Mouse (Mus musculus) adrenal gland, postnatal 14 days (tissue): ENCODE measurements around the gene Cela3a. TPM values are rescaled to one million over a fixed set of nuclear protein-coding genes. Genes with fewer than 3 reads are reported as not detected.
"Not testable (repeated sequence)": the region's sequence is repeated elsewhere in the genome, so short reads cannot be mapped to it uniquely, and the experiment has no call there.

Experiments used
- DNase-seq: peaks from one replicate; pipeline ENCODE4 v3.0.0; 2021; ENCODE audit warnings: mixed read lengths
- total RNA-seq: library from RNA; stranded (reverse); gene quantifications from 2 replicates; pipeline ENCODE4 v1.2.3, GENCODE M21; 2021

The Cela3a gene
- total RNA-seq, 1 experiment from 2014 or later, result not detected

DNA sequence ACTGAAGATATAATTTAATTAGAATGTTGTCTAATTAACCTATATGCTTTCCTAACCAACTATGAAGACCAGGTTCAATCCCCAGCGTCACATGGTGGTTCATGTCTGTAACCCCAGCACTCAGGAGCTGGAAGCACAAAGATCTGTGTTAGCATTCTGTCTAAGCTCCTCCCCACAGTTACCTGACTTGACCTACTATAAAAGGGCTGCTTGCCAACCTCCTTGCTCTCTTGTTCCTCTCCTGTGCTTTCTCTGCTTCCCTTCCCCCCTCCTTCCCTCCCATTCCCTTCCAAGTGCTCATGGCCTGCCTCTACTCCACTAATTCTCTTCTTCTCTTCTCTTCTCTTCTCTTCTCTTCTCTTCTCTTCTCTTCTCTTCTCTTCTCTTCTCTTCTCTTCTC is 5.3 kb upstream of the Cela3a start:
- no peak for DNase-seq

DNA sequence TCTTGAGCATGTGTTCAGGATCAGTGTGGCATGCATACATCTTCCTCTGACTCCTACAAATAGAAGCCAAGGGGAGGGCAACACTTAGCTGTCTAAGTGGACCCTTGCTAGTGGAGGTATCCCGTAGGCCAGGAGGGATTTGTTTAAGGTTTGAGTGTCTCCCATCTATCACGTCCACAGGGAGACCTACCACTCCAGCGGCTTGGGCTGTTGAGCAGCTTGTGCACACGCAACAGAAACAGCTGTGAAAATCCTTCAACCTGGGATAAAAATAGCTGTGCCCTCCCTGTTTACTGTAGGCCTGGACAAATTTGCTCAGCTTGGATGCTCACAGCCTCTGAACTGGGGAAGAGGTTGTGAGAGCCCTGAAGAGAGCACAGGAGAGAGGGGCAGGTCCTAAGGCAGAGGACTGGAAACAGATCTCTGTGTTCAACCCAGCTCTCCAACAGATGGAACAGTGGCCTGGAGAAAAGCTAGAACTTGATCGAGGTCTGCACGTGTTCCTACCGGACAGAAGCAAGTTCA is 2.7 kb upstream of the Cela3a start:
- DNase-seq, result not testable (repeated sequence)

DNA sequence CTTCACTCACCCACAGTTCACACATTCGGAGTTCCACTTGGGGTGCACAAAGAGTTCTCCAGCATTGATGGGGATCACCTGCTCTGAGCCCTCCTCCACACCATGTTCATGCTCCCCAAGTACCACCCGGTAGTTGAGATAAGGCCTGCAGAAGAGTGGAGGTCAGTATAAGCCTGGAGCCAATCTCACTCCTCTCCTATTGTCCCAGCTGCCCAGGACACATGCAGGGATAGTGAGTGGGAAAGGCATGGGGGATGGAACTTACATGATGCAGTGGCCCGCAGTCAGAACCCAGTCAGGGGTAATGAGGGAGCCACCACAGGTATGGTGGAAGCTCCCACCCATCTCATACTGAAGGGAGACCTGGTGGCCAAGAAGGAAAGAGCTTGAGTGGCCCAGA is 4.0 kb downstream of the Cela3a start:
- no peak for DNase-seq

DNA sequence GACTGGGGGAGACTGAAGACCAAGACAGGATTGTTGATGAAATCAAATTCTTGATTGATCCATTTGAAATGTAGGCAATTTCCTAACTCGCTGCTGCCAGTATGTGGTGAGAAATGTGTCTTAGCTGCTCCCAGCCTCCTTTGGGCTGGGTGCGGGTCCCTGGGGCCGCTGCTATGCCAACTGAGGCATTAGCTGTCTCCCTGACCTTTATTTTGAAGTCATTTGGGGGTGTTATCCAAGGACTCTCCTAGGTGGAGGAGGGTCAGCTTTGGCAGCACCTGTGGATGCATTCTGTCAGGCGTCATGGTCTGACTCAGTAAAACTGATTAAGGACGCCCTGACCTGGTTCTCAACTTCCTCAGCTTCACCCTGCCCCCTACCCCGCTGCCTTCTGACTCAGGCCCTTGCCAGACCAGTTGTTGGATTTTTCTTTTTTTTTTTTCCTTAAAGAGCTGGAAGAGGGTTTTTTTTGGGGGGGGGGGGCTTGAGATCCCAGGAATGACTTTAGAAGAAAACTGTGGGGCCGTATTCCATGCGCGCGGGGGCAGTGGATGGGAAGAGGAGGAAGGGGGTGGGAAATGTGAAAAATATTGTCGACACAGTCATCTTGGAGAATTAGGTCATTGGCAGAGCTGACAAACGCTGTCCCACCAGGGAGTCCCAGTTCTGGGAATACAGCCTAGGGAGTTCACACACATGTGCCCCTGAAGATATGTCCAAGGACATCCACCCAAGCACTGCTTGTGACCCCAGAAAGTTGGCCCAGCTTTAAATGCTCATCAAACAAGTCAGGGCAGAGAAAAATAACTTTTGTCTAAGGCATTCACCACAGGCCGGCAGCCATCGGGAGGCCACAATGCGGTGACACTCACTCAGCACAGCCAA is 12.7 kb downstream of the Cela3a start:
- peak; percentile 88 for DNase-seq

DNA sequence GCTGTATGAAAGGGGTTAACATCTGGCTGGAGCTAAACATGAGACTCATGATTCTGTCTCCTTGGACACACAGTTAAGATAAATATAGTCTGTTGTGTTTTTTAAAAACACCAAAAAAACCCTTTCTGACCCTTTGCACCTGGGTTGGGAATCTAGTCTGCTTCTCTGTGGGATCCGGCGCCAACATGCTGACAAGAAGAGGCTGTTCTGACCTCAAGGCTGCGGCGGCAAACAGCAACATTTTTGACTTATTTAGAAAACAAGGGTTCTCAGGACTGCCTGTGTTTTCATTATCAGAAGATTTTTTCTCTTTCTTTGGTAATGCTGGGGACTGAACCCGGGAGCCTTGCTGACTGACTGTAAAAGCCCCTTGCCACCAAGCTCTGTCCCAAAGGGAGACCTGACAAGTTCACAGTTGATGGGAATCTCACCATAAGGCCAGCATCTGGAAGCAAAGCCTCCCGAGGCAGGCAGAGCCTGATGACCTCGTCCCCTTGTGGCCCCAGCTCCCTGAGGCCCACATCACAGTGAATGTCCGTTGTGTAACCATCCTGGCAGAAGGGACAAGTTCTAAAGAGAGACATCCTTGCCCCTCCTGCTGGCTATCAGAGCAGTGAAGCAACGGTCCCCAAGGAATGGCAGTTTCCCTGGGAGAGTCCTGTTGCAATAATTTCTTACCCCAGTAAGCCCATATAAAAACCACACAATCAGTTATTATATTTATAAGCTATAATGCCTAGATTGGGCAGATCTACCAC is 16.0 kb downstream of the Cela3a start:
- DNase-seq, result peak; percentile 75

DNA sequence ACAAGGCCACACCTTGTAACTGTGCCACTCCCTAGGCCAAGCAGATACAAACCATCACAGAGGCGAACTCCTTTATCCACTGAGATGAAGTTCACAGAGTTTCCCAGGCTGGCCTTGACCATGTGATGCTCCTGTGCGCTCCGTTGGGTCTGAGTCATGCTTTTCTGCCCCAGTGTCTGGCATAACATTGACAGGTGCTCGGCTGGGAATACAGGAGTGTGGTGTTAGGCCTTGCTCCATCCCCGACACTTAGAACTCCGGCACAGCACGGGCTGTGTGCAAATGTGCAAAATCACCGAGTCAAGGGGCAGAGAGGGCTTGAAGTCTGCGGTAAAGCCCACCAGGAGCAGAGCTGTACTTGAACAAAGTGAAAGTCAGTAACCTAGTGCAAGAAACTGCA is 16.7 kb downstream of the Cela3a start:
- peak; percentile 59 for DNase-seq

DNA sequence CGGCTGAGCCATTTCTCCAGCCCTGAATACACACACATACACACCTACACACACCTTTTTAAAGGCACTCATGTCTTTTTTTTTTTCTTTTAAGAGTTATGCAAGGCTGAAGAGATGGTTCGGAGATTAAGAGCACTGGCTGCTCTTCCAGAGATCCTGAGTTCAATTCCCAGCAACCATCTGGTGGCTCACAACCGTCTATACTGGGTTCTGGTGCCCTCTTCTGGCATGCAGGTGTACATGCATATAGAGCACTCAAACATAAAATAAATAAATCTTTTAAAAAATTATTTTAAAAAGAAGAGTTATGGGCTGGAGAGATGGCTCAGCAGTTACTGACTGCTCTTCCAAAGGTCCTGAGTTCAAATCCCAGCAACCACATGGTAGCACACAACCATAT is 18.3 kb downstream of the Cela3a start:
- DNase-seq, result no peak

DNA sequence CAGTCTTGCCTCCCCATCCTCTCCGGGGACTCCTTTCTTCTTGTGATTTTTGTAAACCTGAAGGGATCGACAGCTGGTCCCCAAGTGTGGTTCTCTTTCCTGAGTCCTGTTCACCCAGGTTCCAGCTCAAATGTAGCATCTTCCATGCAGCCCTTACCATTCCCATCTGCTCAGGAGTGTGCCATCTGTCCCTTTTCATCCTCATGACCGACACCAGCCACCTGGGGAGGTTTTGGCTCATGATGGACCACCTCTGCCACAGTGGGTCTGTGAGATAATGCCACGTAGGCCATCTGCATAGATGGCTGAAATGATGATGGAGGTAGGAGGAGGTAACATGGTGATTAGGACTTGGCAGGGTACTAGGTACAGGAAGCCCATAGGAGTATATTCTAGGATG is 19.4 kb downstream of the Cela3a start:
- DNase-seq, result no peak

GRCm38 (mm10) chr4:137388983-137389382 is 20.6 kb downstream of the Cela3a start:
- peak; percentile 60 for DNase-seq

- peak; percentile 89 for DNase-seq
Observed at GRCm38 (mm10) chr4:137388059-137388794, 21.4 kb downstream of the Cela3a start.

GRCm38 (mm10) chr4:137387482-137388058 is 22.0 kb downstream of the Cela3a start:
- no peak for DNase-seq

DNA sequence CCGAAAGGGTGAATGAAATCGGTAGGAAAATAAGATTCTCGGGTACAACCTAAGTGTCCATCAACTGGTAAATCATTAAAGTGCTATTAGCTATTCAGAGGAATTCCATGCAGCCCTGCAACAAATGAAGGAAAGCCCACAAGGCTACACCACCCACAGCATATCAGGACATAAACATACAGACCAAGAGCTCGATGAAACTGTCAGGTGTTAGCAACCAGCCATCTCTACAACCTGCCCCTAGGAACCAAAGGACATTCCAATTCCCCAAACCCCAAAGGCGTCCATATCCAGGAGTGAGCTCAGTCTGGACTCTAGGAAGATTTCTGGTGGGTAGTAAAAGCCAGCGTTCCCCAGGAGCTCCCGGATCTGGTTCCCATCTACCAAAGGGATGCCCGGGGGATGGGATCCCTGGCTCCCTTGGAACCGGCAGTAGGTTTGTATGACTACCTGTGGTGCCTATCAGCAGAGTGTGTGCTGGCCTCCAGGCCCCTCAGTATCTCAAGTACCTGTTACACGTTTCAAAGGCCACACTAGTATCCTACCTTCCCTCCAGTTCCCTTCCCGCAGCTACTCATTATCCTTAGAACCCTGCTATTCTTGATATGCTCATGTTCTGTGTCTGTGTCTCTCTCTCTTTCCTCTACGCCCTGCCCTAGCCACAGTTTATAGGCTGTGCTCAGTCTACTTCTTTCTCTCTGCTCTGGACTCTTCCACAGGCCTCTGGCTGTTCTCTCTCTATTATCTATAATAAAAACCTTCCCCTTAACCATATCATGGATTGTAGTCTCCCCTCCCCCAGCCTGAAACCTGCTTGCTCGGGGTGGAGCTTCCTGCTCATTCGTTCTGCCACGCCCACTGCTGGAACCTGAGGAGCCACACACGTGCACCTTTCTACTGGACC is 28.6 kb downstream of the Cela3a start:
- no peak for DNase-seq

DNA sequence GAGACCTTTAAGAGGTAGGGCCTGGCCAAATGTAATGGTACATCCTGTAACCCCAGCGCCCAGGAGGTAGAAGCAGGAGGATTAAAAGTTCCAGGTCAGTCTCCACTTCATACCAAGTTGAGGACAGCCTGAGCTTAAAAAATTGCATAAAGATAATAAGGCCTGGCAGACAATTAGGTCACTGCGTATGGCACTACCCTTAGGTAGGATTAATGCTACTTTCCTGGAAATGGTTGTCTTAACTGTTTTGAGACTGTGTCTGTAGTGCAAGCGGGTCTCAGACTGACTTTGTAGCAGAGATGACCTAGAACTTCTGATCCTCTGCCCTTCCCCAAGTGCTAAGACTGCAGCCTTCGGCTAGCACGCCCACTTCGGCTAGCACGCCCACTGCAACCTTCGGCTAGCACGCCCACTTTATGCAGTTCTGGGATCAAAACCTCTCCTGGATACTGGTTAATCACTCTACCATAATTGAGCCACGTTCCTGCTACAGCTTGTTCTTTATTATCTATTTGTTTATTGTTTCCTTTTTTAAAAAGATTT is 29.8 kb downstream of the Cela3a start:
- DNase-seq, result no peak

GRCm38 (mm10) chr4:137379085-137379484 is 30.5 kb downstream of the Cela3a start:
- DNase-seq, result no peak

DNA sequence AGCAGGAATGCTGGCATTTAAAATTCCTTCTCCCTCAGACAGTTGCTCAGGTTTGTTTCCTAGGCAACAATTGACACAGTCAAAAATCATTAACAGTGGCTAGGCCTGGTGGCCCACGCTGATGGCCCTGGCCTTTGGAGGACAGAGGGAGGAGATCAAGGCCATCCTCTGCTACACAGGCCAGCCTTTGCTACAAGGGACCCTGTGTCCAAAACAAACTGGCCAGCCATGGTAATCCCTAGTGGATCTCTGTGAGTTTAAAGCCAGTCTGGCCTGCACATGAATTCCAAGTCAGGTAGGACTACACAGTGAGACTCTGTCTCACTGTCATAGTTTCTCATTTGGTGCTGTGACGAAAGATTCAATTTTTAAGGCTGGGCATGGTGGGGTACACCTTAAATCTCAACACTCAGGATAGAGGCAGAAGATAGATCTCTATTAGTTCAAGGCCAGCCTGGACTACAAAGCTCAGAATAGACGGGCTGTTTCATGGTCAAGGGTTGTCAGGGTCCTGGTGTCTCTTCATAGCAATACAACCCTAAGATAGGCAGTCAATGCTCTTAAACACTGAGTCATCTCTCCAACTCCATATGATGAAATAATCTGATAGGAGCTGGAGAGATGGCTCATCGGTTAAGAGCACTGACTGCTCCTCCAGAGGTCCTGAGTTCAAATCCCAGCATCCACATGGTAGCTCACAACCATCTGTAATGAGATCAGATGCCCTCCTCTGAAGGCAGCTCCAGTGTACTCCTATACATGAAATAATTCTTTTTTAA is 31.9 kb downstream of the Cela3a start:
- peak; percentile 35 for DNase-seq

DNA sequence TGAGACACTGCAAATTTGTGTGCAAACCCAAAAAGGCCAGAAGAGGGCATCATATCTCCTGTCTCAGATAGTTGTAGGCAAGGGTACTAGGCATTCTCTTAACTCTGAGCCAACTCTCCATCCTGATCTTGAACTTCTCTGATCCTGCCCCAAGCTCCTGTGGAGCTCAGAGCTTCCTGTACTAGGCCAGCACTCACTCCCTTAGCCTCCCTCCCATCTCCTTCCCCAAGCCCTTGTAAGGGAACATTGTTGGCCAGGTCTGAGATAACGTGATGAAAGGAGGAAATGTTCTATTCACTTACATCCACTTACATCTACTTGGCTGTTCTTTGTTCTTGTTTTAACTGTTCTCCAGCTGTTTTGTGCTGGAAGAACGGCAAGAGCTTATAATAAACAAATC is 32.8 kb downstream of the Cela3a start:
- DNase-seq, result no peak

DNA sequence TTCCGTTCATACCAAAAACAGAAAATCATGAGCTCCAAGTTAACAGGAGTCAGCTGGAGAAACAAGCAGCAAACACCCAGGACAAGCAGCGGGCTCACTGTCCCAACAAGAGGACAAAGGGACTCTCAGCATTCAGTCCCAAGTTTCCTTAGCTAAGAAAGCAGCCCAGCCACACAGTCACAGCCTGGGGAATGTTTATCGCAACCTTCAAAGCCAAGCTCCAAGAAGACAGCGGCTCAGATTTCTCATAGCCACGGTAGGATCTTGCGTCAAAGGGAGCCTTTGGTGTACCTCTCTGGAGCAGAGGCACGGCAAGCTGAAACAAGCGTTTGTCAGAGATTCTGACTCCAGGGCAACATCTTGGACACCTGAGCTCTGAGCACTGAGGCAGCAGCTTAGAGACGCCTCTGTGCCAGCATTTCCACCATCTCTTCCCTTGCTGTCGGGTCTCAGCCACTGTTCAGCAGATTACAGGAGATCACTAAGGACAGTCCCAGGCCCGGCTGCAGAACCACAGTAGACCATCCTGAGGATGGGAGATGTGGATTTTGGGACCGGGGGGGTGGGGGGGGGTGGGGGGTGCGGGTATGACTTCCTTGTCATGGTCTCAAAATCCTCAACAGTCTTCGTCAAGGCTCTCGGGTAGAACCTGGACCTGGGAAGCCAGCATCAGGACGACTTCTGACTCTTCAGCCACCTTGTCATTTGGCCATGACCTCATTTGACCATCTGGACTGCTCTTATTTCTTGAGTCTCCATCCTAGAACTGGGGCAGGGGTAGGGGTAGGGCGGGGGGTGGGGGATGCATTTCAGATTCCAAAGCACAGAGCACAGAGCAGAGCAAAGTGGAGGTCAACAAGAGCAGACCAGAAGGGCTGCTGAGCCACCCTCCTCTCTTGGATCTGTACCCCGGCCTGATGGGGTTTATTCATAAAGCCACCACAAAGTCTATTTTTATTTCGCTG is 34.0 kb downstream of the Cela3a start:
- peak; percentile 57 for DNase-seq

GRCm38 (mm10) chr4:137373711-137374110 is 35.9 kb downstream of the Cela3a start:
- DNase-seq, result peak; percentile 46
